ENCODE assay signal across 1 mouse cellular context in genomic region chr5:147300001-147300363, GRCm38 (mm10).
TF ChIP-seq lines count a peak whose summit lies in the region.

No protein-coding gene starts in this region.

TF ChIP-seq in CH12.LX, 34 proteins besides CTCF, POLR2A, EP300 and RAD21:
- TF ChIP-seq SIN3A (IDR thresholded peaks at IDR 0.05; ENCODE audit: low read length) (no peak), NRF1 (IDR thresholded peaks at IDR 0.05; ENCODE audit: low read depth, low read length) (no peak), USF2 (conservative IDR thresholded peaks at IDR 0.05; ENCODE audit: low read depth, low read length) (no peak), ZMIZ1 (IDR thresholded peaks at IDR 0.05; ENCODE audit: low read depth, low read length) (no peak), CHD2 (IDR thresholded peaks at IDR 0.05; ENCODE audit: low read length) (no peak), MXI1 (IDR thresholded peaks at IDR 0.05; ENCODE audit: low read depth, low read length) (no peak)
